Mouse (Mus musculus) urinary bladder, postnatal 14 days (tissue): Measurements from ENCODE around the gene Zbtb2.

Experiments used
- DNase-seq: peaks from one replicate; pipeline ENCODE4 v3.0.0; 2021; ENCODE audit warnings: low spot score

Gene Zbtb2

GRCm38 (mm10) chr10:4332228-4332979 is 55.5 kb downstream of the Zbtb2 start:
- no peak for DNase-seq

DNA sequence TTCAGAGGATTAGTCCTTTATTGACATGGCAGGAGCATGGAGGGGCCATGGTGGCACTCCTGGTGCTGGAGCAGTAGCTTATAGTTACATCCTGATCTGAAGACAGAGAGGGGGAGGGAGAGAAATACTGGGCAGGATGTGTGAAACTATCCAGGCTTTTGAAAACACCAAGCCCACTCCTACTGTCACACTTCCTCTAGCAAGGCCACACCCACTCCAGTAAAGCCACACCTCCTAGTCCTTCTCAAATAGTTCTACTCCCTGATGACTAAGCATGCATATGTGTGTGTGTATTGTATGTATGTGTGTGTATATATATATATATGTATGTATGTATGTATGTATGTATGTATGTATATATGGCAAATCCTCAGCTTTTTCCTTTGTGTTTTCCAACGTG is 60.2 kb downstream of the Zbtb2 start:
- no peak for DNase-seq

GRCm38 (mm10) chr10:4325562-4325961 is 62.3 kb downstream of the Zbtb2 start:
- DNase-seq = no peak

- DNase-seq = no peak
Observed at GRCm38 (mm10) chr10:4323885-4324284, 64.0 kb downstream of the Zbtb2 start.
